Mouse (Mus musculus): ENCODE results near the gene Rfxank.

DNA sequence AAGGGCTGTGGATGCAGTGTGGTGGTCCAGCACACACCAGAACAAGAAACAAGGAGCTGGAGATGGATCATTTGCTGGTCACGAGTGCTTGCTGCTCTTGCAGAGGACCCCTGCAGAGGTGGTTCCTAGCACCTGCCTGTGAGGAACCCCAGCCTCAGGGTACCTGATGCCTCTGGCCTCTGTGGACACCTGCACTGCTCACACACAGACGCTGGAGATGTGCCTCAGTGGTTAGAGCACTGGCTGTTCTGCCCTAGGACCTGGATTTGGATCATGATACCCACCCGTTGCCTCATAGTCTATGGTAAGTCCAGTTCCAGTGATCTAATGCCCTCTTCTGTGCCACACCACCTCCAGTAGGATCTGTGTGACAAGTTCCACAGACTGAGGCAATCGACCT is 2.4 kb downstream of the Rfxank start:
- no peak for TF ChIP-seq POLR2A (IDR thresholded peaks at IDR 0.05; ENCODE audit: low read depth, low read length)
- no peak for TF ChIP-seq CTCF (IDR thresholded peaks at IDR 0.05; ENCODE audit: borderline replicate concordance, insufficient read depth, low read length)

Data from embryonic fibroblast, embryonic 13.5 days (primary cell).